In the genomic region with DNA sequence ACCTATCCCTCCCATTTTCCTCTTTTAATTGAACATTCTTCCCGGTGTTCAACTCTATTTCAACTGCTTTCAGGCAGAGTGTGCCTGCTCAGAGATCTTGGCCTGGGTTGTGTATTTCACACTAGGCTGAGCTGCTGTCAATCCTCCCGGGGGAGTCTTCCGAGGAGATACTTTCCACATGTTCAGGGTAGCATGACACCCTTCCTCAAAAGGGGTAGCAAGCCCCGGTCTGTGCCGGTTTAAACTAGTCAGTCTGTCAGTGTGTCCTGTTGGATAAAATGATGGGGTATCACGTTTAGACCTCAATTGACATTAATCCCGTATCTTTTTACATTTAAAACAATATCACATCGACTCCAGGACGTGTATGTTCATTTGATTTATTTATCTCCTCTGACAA, we compare ENCODE assay signal across 26 mouse cellular contexts. TPM values are rescaled to one million over a fixed set of nuclear protein-coding genes. Genes with fewer than 3 reads are reported as not detected.
DNase-seq lines count a peak whose midpoint lies in the region; ATAC-seq and TF ChIP-seq lines count a peak whose summit lies in the region.
"Had no signal": no experiment of that assay in that cellular context is flagged by ENCODE, and none has a peak within 500 bp of the region (broad histone marks: within the 10 kb centered on the region; RNA-seq: fewer than 3 reads in every experiment).

No protein-coding gene starts in this region.

- TF ChIP-seq CTCF in kidney, postnatal 0 days (IDR thresholded peaks at IDR 0.05; ENCODE audit: low read depth) = no peak

- H3K4me1 ChIP-seq in lung, embryonic 16.5 days (replicated peaks; ENCODE audit: control insufficient read depth, insufficient read depth, low read length) = peaks cover 2% of the 10 kb centered on the region; the same call in 1 of the 2 replicates
- H3K4me1 ChIP-seq in kidney, postnatal 0 days (replicated peaks; ENCODE audit: insufficient read depth, low read length) = no peaks in the 10 kb centered on the region
- H3K4me1 ChIP-seq in midbrain, embryonic 16.5 days (ENCODE audit: control insufficient read depth, insufficient read depth, low read length) = no peaks in the 10 kb centered on the region
- H3K4me1 ChIP-seq: embryonic facial prominence, embryonic 13.5 days; forebrain, embryonic 15.5 days; hindbrain, embryonic 10.5 days; limb, embryonic 13.5 days; megakaryocyte, embryonic 14.5 days; midbrain, embryonic 15.5 days had no signal

- intact Hi-C loops in heart, postnatal 10 days (cut with DNase I) = no loop called here

- no peaks in the 10 kb centered on the region for H3K9me3 ChIP-seq in lung, embryonic 16.5 days (ENCODE audit: control insufficient read depth, low read length)
- no peaks in the 10 kb centered on the region for H3K9me3 ChIP-seq in kidney, postnatal 0 days (replicated peaks; ENCODE audit: low read length)
- no peaks in the 10 kb centered on the region for H3K9me3 ChIP-seq in midbrain, embryonic 16.5 days (replicated peaks; ENCODE audit: control insufficient read depth, low read length, poor library complexity, severe bottlenecking)
- H3K9me3 ChIP-seq: embryonic facial prominence, embryonic 13.5 days; forebrain, embryonic 15.5 days; hindbrain, embryonic 10.5 days; limb, embryonic 13.5 days; megakaryocyte, embryonic 14.5 days; midbrain, embryonic 15.5 days had no signal

- no peak overlapping the region for H3K9ac ChIP-seq in lung, embryonic 16.5 days (ENCODE audit: low read length)
- no peak overlapping the region for H3K9ac ChIP-seq in kidney, postnatal 0 days (ENCODE audit: low read depth, low read length)
- no peak overlapping the region for H3K9ac ChIP-seq in midbrain, embryonic 16.5 days (ENCODE audit: low read depth, low read length)
- H3K9ac ChIP-seq: embryonic facial prominence, embryonic 13.5 days; forebrain, embryonic 15.5 days; limb, embryonic 13.5 days; liver, embryonic 14.5 days; midbrain, embryonic 15.5 days had no signal

- peak; percentile 9 to 17 for DNase-seq in heart, postnatal 10 days
- DNase-seq in heart, postnatal 4 days = no peak
- no peak for DNase-seq in lung, postnatal 10 days
- peak; percentile 84 for DNase-seq in kidney, postnatal 0 days (ENCODE audit: low spot score)
- DNase-seq in cerebellum, adult 8-10 months = no peak
- DNase-seq in neural tube, embryonic 10.5 days (ENCODE audit: extremely low spot score, low spot score) = no peak
- DNase-seq: adrenal gland, postnatal 14 days; cerebellum, adult 11 months; cerebellum, postnatal 14 days; gastrocnemius, postnatal 14 days; heart, adult 18-20 months; lung, postnatal 14 days; retina, postnatal 1 day; right cerebral cortex, postnatal 4 days; thymus, postnatal 25 days had no signal

- no peak overlapping the region for H3K27ac ChIP-seq in lung, embryonic 16.5 days (ENCODE audit: low read length)
- no peak overlapping the region for H3K27ac ChIP-seq in kidney, postnatal 0 days
- no peak overlapping the region for H3K27ac ChIP-seq in midbrain, embryonic 16.5 days (ENCODE audit: low read length)
- H3K27ac ChIP-seq: embryonic facial prominence, embryonic 13.5 days; forebrain, embryonic 15.5 days; hindbrain, embryonic 10.5 days; limb, embryonic 13.5 days; liver, embryonic 14.5 days; midbrain, embryonic 15.5 days; stomach, postnatal 0 days had no signal

- 44% methylated on average over 9 of the region's 9 CpGs for WGBS in lung, embryonic 16.5 days
- WGBS in kidney, postnatal 0 days = 20% methylated on average over 9 of the region's 9 CpGs
- 66% methylated on average over 9 of the region's 9 CpGs for WGBS in midbrain, embryonic 16.5 days

- no peaks in the 10 kb centered on the region for H3K27me3 ChIP-seq in lung, embryonic 16.5 days (ENCODE audit: control insufficient read depth, insufficient read depth, low read depth, low read length)
- no peaks in the 10 kb centered on the region for H3K27me3 ChIP-seq in kidney, postnatal 0 days (ENCODE audit: insufficient read depth, low read length)
- H3K27me3 ChIP-seq in midbrain, embryonic 16.5 days (ENCODE audit: control insufficient read depth, insufficient read depth, low read depth, low read length) = no peaks in the 10 kb centered on the region; the same call in 1 of the 2 replicates
- H3K27me3 ChIP-seq: embryonic facial prominence, embryonic 13.5 days; forebrain, embryonic 15.5 days; midbrain, embryonic 15.5 days had no signal

- H3K4me2 ChIP-seq in lung, embryonic 16.5 days (ENCODE audit: low read depth, low read length) = no peak overlapping the region
- H3K4me2 ChIP-seq in kidney, postnatal 0 days (ENCODE audit: low read length) = no peak overlapping the region
- no peak overlapping the region for H3K4me2 ChIP-seq in midbrain, embryonic 16.5 days (ENCODE audit: low read length)
- H3K4me2 ChIP-seq: embryonic facial prominence, embryonic 13.5 days; forebrain, embryonic 15.5 days; limb, embryonic 13.5 days; midbrain, embryonic 15.5 days had no signal

- H3K4me3 ChIP-seq in lung, embryonic 16.5 days (ENCODE audit: low read length) = no peak overlapping the region
- no peak overlapping the region for H3K4me3 ChIP-seq in kidney, postnatal 0 days (replicated peaks; ENCODE audit: low read depth, low read length)
- H3K4me3 ChIP-seq in midbrain, embryonic 16.5 days (ENCODE audit: low read depth, low read length) = no peak overlapping the region
- H3K4me3 ChIP-seq: embryonic facial prominence, embryonic 13.5 days; forebrain, embryonic 15.5 days; hindbrain, embryonic 10.5 days; limb, embryonic 13.5 days; megakaryocyte, embryonic 14.5 days; midbrain, embryonic 15.5 days had no signal

- H3K36me3 ChIP-seq in lung, embryonic 16.5 days (ENCODE audit: control insufficient read depth, insufficient read depth, low read length) = no peaks in the 10 kb centered on the region
- no peaks in the 10 kb centered on the region for H3K36me3 ChIP-seq in kidney, postnatal 0 days (ENCODE audit: insufficient read depth, low read length)
- H3K36me3 ChIP-seq in midbrain, embryonic 16.5 days (ENCODE audit: control insufficient read depth, insufficient read depth, low read length) = no peaks in the 10 kb centered on the region
- H3K36me3 ChIP-seq: embryonic facial prominence, embryonic 13.5 days; forebrain, embryonic 15.5 days; hindbrain, embryonic 10.5 days; limb, embryonic 13.5 days; midbrain, embryonic 15.5 days had no signal

- ATAC-seq in lung, embryonic 16.5 days (ENCODE audit: low read depth) = 0 out of 2 replicates have a peak, but pooled peaks have one; percentile 47
- ATAC-seq in kidney, postnatal 0 days (replicated peaks; ENCODE audit: low FRiP score, low read depth) = peak; percentile 94
- ATAC-seq in midbrain, embryonic 16.5 days = no peak
- ATAC-seq: forebrain, embryonic 15.5 days; midbrain, embryonic 15.5 days had no signal

RNA-seq across cellular contexts. Expression of gene Rmdn2, which starts 46.1 kb away (rescaled TPM):
- total RNA-seq in heart, postnatal 10 days (2021) = 1 to 10 TPM; 7.7 to 9.1 TPM
- 10 to 100 TPM in 1 of 2 experiments, 1 to 10 TPM in 1; 8.0 to 11.5 TPM for total RNA-seq in heart, postnatal 4 days (2021)
- 31.4 and 33.6 TPM in 2 replicates for polyA plus RNA-seq in lung, embryonic 16.5 days (2015; fragmentation: Nextera tagmentation; extraction: Ambion mirVana)
- 12.1 and 15.2 TPM in 2 replicates for polyA plus RNA-seq in kidney, postnatal 0 days (2015; fragmentation: Nextera tagmentation; extraction: Ambion mirVana)
- 6.7 and 7.9 TPM in 2 replicates for polyA plus RNA-seq in midbrain, embryonic 16.5 days (2015; fragmentation: Nextera tagmentation; extraction: Ambion mirVana)
- total RNA-seq: MEL had no signal

RNA-seq across cellular contexts. Expression of gene Cyp1b1, which starts 57.1 kb away (rescaled TPM):
- 1 to 10 TPM; 2.5 to 4.0 TPM for total RNA-seq in heart, postnatal 10 days (2021)
- 1 to 10 TPM; 4.4 to 4.7 TPM for total RNA-seq in heart, postnatal 4 days (2021)
- polyA plus RNA-seq in lung, embryonic 16.5 days (2015; fragmentation: Nextera tagmentation; extraction: Ambion mirVana) = 5.1 and 5.3 TPM in 2 replicates
- 12.3 and 13.8 TPM in 2 replicates for polyA plus RNA-seq in kidney, postnatal 0 days (2015; fragmentation: Nextera tagmentation; extraction: Ambion mirVana)
- 4.8 and 5.0 TPM in 2 replicates for polyA plus RNA-seq in midbrain, embryonic 16.5 days (2015; fragmentation: Nextera tagmentation; extraction: Ambion mirVana)
- total RNA-seq: MEL had no signal

Comparison
In these comparisons a context has a peak if more than half of its experiments do, and no peak if none do; other contexts are left out.
1. DNase-seq: peak in heart, postnatal 10 days (2 of 2) and kidney, postnatal 0 days (single experiment); none in heart, postnatal 4 days (single experiment), lung, postnatal 10 days (single experiment), cerebellum, adult 8-10 months (single experiment) and neural tube, embryonic 10.5 days (single experiment).